Mouse (Mus musculus) embryonic stem cell, embryonic (primary cell): ENCODE results near the gene Vwa7.

Experiments
- CTCF ChIA-PET, 4 experiments: fragments of 300-600 bp in 2 of 4; fragments of 350-600 bp in 2 of 4; sonication (Branson Sonifier 250); formaldehyde crosslinking; loops; one replicate each; lab custom pipeline; 2022; ENCODE audit warnings: inconsistent platforms in 2 of 4; lab: Charles Lee
- POLR2A ChIA-PET, 4 experiments: fragments of 300-600 bp in 2 of 4; fragments of 350-600 bp in 2 of 4; sonication (Branson Sonifier 250); formaldehyde crosslinking; loops; one replicate each; lab custom pipeline; 2022; ENCODE audit warnings: antibody characterized with exemption in 4 of 4, inconsistent platforms in 1 of 4; lab: Charles Lee

The Vwa7 gene

GRCm38 (mm10) chr17:35043794-35044193, 27.4 kb downstream of the Vwa7 start:
- POLR2A ChIA-PET: interaction anchor here in 2 of 4 experiments (1.2 to 8.9 kb wide), 4 partner anchors 14 to 103 kb away, joined by 3 to 82 read pairs (median 10); partner anchors contain the start of gene Ddah2 (in 1 of the 2)
- CTCF ChIA-PET: interaction anchor here in 1 of 4 experiments (0.5 kb wide), 1 partner anchor 173 kb away, joined by 4 read pairs; no protein-coding TSS in a partner anchor

GRCm38 (mm10) chr17:35044904-35045806, 28.8 kb downstream of the Vwa7 start:
- CTCF ChIA-PET: interaction anchor here in 1 of 4 experiments (0.6 to 2.6 kb wide), 3 partner anchors 14 to 225 kb away, joined by 3 to 13 read pairs (median 11); partner anchors contain the start of gene Ddah2
- POLR2A ChIA-PET: interaction anchor here (0.5 to 8.9 kb wide), 22 partner anchors 13 to 114 kb away, joined by 3 to 105 read pairs (median 5); partner anchors contain the start of genes Ddah2 (in 2 of the 4), Sapcd1 (in 2 of the 4), Csnk2b (in 1 of the 4) and Gpank1 (in 1 of the 4)

- POLR2A ChIA-PET: interaction anchor here (0.5 to 8.9 kb wide), 62 partner anchors 8 to 442 kb away, joined by 3 to 105 read pairs (median 5); partner anchors contain the start of genes Ddah2 (in 3 of the 4), Sapcd1 (in 3 of the 4), D17H6S53E (in 2 of the 4) and Ddx39b (in 2 of the 4)
- CTCF ChIA-PET: interaction anchor here in 3 of 4 experiments (0.6 to 2.6 kb wide), 13 partner anchors 13 to 121 kb away, joined by 3 to 13 read pairs (median 5); partner anchors contain the start of gene Ddah2 (in 1 of the 3)
Observed at GRCm38 (mm10) chr17:35045807-35046680, 29.7 kb downstream of the Vwa7 start.

- ChIA-PET CTCF (interaction anchor here in 3 of 4 experiments (1.0 to 2.6 kb wide), 12 partner anchors 12 to 120 kb away, joined by 3 to 13 read pairs (median 6); partner anchors contain the start of gene Ddah2 (in 1 of the 3)), POLR2A (interaction anchor here (0.6 to 8.9 kb wide), 62 partner anchors 8 to 443 kb away, joined by 3 to 105 read pairs (median 5); partner anchors contain the start of genes Ddah2 (in 3 of the 4), Sapcd1 (in 3 of the 4), D17H6S53E (in 2 of the 4) and Ddx39b (in 2 of the 4))
Observed at GRCm38 (mm10) chr17:35046681-35047455, 30.5 kb downstream of the Vwa7 start, which contains the start of gene Msh5. TSS of gene Msh5 (minus strand) at chr17:35046745.

- CTCF ChIA-PET: interaction anchor here in 2 of 4 experiments (0.6 to 1.4 kb wide), 2 partner anchors 40 to 63 kb away, joined by 5 to 8 read pairs; no protein-coding TSS in a partner anchor
Observed at GRCm38 (mm10) chr17:35047688-35048087, 31.3 kb downstream of the Vwa7 start.

GRCm38 (mm10) chr17:35048149-35048931, 32.0 kb downstream of the Vwa7 start:
- ChIA-PET CTCF (interaction anchor here in 3 of 4 experiments (0.6 to 1.4 kb wide), 5 partner anchors 23 to 489 kb away, joined by 3 to 5 read pairs (median 4); no protein-coding TSS in a partner anchor), POLR2A (interaction anchor here (0.6 to 8.9 kb wide), 14 partner anchors 12 to 115 kb away, joined by 3 to 105 read pairs (median 3); partner anchors contain the start of genes Ddah2 (in 2 of the 4) and Gpank1 (in 2 of the 4))

More at GRCm38 (mm10) chr17:35047688-35048087, 31.3 kb downstream of the Vwa7 start:
- POLR2A ChIA-PET: interaction anchor here (0.6 to 8.9 kb wide), 12 partner anchors 12 to 105 kb away, joined by 3 to 105 read pairs (median 3); partner anchors contain the start of genes Ddah2 (in 2 of the 4) and Gpank1 (in 2 of the 4)

GRCm38 (mm10) chr17:35048932-35049440, 32.6 kb downstream of the Vwa7 start:
- POLR2A ChIA-PET: interaction anchor here in 3 of 4 experiments (0.6 to 8.9 kb wide), 14 partner anchors 11 to 154 kb away, joined by 3 to 105 read pairs (median 4); partner anchors contain the start of genes Ddah2 (in 2 of the 3) and Sapcd1 (in 1 of the 3)
- CTCF ChIA-PET: interaction anchor here in 2 of 4 experiments (0.6 to 2.1 kb wide), 5 partner anchors 11 to 490 kb away, joined by 3 to 8 read pairs (median 4); partner anchors contain the start of genes Ddah2 (in 1 of the 2) and Ltb (in 1 of the 2)

- CTCF ChIA-PET: interaction anchor here in 3 of 4 experiments (0.6 to 2.1 kb wide), 7 partner anchors 10 to 477 kb away, joined by 3 to 8 read pairs (median 3); partner anchors contain the start of genes Ddah2 (in 1 of the 3) and Ltb (in 1 of the 3)
- POLR2A ChIA-PET: interaction anchor here (0.6 to 8.9 kb wide), 20 partner anchors 10 to 197 kb away, joined by 3 to 105 read pairs (median 4); partner anchors contain the start of genes Ddah2 (in 2 of the 4) and Sapcd1 (in 1 of the 4)
Observed at GRCm38 (mm10) chr17:35049561-35050016, 33.2 kb downstream of the Vwa7 start, which contains the start of gene Clic1. TSS of gene Clic1 (plus strand) at chr17:35049966.

GRCm38 (mm10) chr17:35050126-35050750, 33.9 kb downstream of the Vwa7 start:
- ChIA-PET CTCF (interaction anchor here in 2 of 4 experiments (0.6 to 2.1 kb wide), 5 partner anchors 9 to 478 kb away, joined by 3 to 8 read pairs (median 3); partner anchors contain the start of gene Ddah2 (in 1 of the 2)), POLR2A (interaction anchor here (0.5 to 8.9 kb wide), 26 partner anchors 9 to 196 kb away, joined by 3 to 105 read pairs (median 4); partner anchors contain the start of gene Ddah2 (in 2 of the 4))

- ChIA-PET POLR2A (interaction anchor here (0.5 to 8.9 kb wide), 36 partner anchors 9 to 1291 kb away, joined by 3 to 105 read pairs (median 4); partner anchors contain the start of genes Ly6g6e (in 3 of the 4), Ddah2 (in 2 of the 4), H2-DMa (in 2 of the 4) and Hspa1b (in 1 of the 4)), CTCF (interaction anchor here (0.6 to 2.1 kb wide), 12 partner anchors 8 to 468 kb away, joined by 3 to 16 read pairs (median 4); partner anchors contain the start of genes Abhd16a (in 1 of the 4) and Ddah2 (in 1 of the 4))
Observed at GRCm38 (mm10) chr17:35051156-35052086, 35.0 kb downstream of the Vwa7 start.

GRCm38 (mm10) chr17:35052271-35052798, 36.0 kb downstream of the Vwa7 start:
- CTCF ChIA-PET: interaction anchor here in 3 of 4 experiments (1.0 to 1.5 kb wide), 4 partner anchors 9 to 36 kb away, joined by 3 to 5 read pairs (median 4); partner anchors contain the start of gene Abhd16a (in 1 of the 3)
- POLR2A ChIA-PET: interaction anchor here in 3 of 4 experiments (0.6 to 8.9 kb wide), 21 partner anchors 8 to 933 kb away, joined by 3 to 105 read pairs (median 4); partner anchors contain the start of genes Ddah2 (in 2 of the 3), H2-DMa (in 2 of the 3), Ly6g6e (in 2 of the 3) and Hspa1b (in 1 of the 3)
